Mouse (Mus musculus) embryonic facial prominence, embryonic 14.5 days (tissue): ENCODE measurements around the gene Brsk1. TPM values are rescaled to one million over a fixed set of nuclear protein-coding genes. Genes with fewer than 3 reads are reported as not detected.

Experiments
- ATAC-seq: fragments of 200-750 bp; cut with Nextera tagmentation; 2 replicates; pipeline ENCODE4 v1.8.0; 2017; ENCODE audit warnings: low read depth, moderate number of reproducible peaks, moderate TSS enrichment
- DNase-seq: peaks from one replicate; pipeline ENCODE4 v3.0.0-alpha.2; 2015; ENCODE audit warnings: low spot score
- H3K27ac ChIP-seq: fragments of 300-500 bp; sonication (generic); replicated peaks from 2 replicates; pipeline ENCODE4 v1.5.1; 2014; ENCODE audit warnings: low read depth, mild to moderate bottlenecking, low read length, moderate library complexity
- H3K27me3 ChIP-seq: fragments of 300-500 bp; sonication (generic); replicated peaks from 2 replicates; pipeline ENCODE4 v1.6.1; 2014; ENCODE audit warnings: low read length; ENCODE audit not compliant: control insufficient read depth, insufficient read depth
- H3K36me3 ChIP-seq: fragments of 300-500 bp; sonication (generic); 2 replicates; pipeline ENCODE4 v1.6.1; 2014; ENCODE audit warnings: low read length, mixed read lengths; ENCODE audit not compliant: control insufficient read depth, insufficient read depth
- H3K4me1 ChIP-seq: fragments of 300-500 bp; sonication (generic); 2 replicates; pipeline ENCODE4 v1.6.1; 2014; ENCODE audit warnings: antibody characterized with exemption, low read length; ENCODE audit not compliant: control insufficient read depth, insufficient read depth
- H3K4me2 ChIP-seq: fragments of 300-500 bp; sonication (generic); 2 replicates; pipeline ENCODE4 v1.6.1; 2014; ENCODE audit warnings: low read depth, mild to moderate bottlenecking, low read length, moderate library complexity, mixed read lengths
- H3K4me3 ChIP-seq: fragments of 300-500 bp; sonication (generic); 2 replicates; pipeline ENCODE4 v1.5.1; 2014; ENCODE audit warnings: low read depth, mild to moderate bottlenecking, low read length
- H3K9ac ChIP-seq: fragments of 300-500 bp; sonication (generic); 2 replicates; pipeline ENCODE4 v1.6.1; 2014; ENCODE audit warnings: low read depth, mild to moderate bottlenecking, low read length, moderate library complexity, mixed read lengths
- H3K9me3 ChIP-seq: fragments of 300-500 bp; sonication (generic); 2 replicates; pipeline ENCODE4 v1.6.1; 2016; ENCODE audit warnings: low read length; ENCODE audit not compliant: control insufficient read depth
- WGBS: fragments of 180-500 bp; shearing (Covaris S2); extraction: QIAGEN DNeasy Blood & Tissue Kit; methylation state at CpG from one replicate; pipeline ENCODE4 v1.1.7; 2014; 5-methylcytosine and 5-hydroxymethylcytosine counted together
- polyA plus RNA-seq: library from polyadenylated mRNA; unstranded; fragments of >200 nt; fragmentation: Nextera tagmentation; extraction: Ambion mirVana; gene quantifications from 2 replicates; pipeline ENCODE4 v1.2.1, GENCODE M21; 2014

Brsk1 gene
- polyA plus RNA-seq, 1 experiment from 2014 or later = 1.6 TPM

DNA sequence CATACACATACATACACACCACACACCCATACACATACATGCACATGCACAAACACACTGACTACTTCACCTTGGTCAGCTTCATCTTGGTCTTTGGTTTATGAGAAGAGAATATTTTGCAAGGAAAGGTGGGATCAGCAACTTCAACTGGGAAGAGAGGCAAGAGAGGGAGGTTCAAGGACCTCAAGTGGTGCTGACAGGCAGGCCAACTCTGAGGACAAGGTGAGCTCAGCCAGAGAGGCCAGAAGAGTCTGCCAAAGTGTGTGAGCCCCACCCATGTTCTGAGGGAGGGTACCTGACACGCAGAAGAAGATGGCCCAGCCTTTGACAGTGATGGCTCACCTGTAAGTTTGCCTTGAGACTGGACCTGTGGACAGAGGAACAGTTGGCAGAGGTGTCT lies 69.3 kb downstream of the Brsk1 start:
- H3K36me3 ChIP-seq = no peaks in the 10 kb centered on the region
- no peak for ATAC-seq
- WGBS = 44% methylated on average over 1 of the region's 1 CpGs
- H3K4me1 ChIP-seq = no peaks in the 10 kb centered on the region
- no peak overlapping the region for H3K9ac ChIP-seq
- no peak overlapping the region for H3K27ac ChIP-seq
- DNase-seq = no peak
- no peak overlapping the region for H3K4me2 ChIP-seq
- no peaks in the 10 kb centered on the region for H3K27me3 ChIP-seq
- H3K9me3 ChIP-seq = no peaks in the 10 kb centered on the region
- no peak overlapping the region for H3K4me3 ChIP-seq

DNA sequence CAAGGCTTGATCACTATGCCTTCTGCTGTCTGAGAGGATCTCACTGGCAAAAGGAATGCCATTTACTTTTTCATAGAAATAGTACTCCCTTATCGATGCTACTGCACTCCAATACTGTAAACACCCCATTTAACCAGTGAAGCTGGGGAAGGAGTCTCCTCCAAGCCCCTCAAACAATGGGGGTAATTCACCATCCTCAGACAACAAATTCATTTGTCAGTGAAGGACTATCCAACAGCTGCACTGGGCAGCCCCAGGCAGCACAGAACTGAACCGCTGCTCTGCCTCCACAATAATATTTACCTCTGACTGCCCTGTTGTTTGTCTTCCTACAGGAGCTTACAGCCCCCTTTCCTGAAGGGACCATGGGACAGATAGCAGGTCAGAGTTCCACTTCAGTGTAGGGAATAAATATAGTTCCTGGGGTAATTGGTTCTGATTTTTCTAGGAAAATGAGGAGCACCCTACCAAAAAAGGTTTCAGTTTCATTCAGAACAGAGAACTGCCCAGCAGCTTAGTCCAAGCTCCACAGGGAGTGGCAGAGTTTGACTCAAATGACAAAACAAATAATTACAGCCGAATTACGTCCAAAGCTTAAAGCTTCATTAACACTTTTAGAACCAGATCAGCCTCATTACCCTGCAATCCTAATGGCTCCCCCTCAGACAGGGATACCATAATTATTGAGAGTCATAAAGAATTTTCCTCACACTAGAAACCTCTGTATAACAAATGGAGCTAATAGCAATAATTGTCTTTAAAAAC lies 74.7 kb downstream of the Brsk1 start:
- Histone ChIP-seq H3K9me3 (no peaks in the 10 kb centered on the region), H3K9ac (no peak overlapping the region), H3K4me2 (no peak overlapping the region), H3K4me1 (peaks cover 5% of the 10 kb centered on the region; the same call in 1 of the 2 replicates), H3K27me3 (no peaks in the 10 kb centered on the region), H3K36me3 (no peaks in the 10 kb centered on the region), H3K4me3 (no peak overlapping the region), H3K27ac (no peak overlapping the region)
- DNase-seq (no peak), ATAC-seq (no peak)
- WGBS = 11% methylated on average over 4 of the region's 4 CpGs

Other genes starting within 250 kb of the Brsk1 start
- gene Rdh13, start 245.0 kb upstream of the Brsk1 start, polyA plus RNA-seq = 21.6 and 23.9 TPM in 2 replicates
- gene Eps8l1, start 229.9 kb upstream of the Brsk1 start, polyA plus RNA-seq = 4.9 and 8.0 TPM in 2 replicates
- 49.2 and 50.8 TPM in 2 replicates for gene Ppp1r12c, start 188.9 kb upstream of the Brsk1 start, polyA plus RNA-seq
- 405 and 459 TPM in 2 replicates for gene Tnnt1, start 174.2 kb upstream of the Brsk1 start, polyA plus RNA-seq
- gene Tnni3, start 166.4 kb upstream of the Brsk1 start, polyA plus RNA-seq = 2.6 and 3.4 TPM in 2 replicates
- gene Dnaaf3, start 158.2 kb upstream of the Brsk1 start, polyA plus RNA-seq = 1.2 and 1.4 TPM in 2 replicates
- 5.8 and 8.1 TPM in 2 replicates for gene Syt5, start 143.1 kb upstream of the Brsk1 start, polyA plus RNA-seq
- gene Ptprh, start 86.6 kb upstream of the Brsk1 start, polyA plus RNA-seq = not detected in 2 replicates
- 1.0 and 1.2 TPM in 2 replicates for gene Tmem86b, start 59.2 kb upstream of the Brsk1 start, polyA plus RNA-seq
- 7.1 and 7.7 TPM in 2 replicates for gene Ppp6r1, start 31.6 kb upstream of the Brsk1 start, polyA plus RNA-seq
- 77.5 and 77.7 TPM in 2 replicates for gene Hspbp1, start 5.5 kb upstream of the Brsk1 start, polyA plus RNA-seq
- gene Tmem150b, start 34.6 kb downstream of the Brsk1 start, polyA plus RNA-seq = 0.11 TPM in 1 of 2 replicates, not detected in the other
- 41.5 and 50.6 TPM in 2 replicates for gene Kmt5c, start 49.5 kb downstream of the Brsk1 start, polyA plus RNA-seq
- 36.4 and 39.6 TPM in 2 replicates for gene Cox6b2, start 62.5 kb downstream of the Brsk1 start, polyA plus RNA-seq
- gene Fam71e2, start 80.7 kb downstream of the Brsk1 start, polyA plus RNA-seq = not detected in 2 replicates
- 0.13 TPM in 1 of 2 replicates, not detected in the other for gene Il11, start 92.3 kb downstream of the Brsk1 start, polyA plus RNA-seq
- not detected in 2 replicates for gene Tmem190, start 92.3 kb downstream of the Brsk1 start, polyA plus RNA-seq
- 5.5 and 6.6 TPM in 2 replicates for gene Tmem238, start 99.1 kb downstream of the Brsk1 start, polyA plus RNA-seq
- 275 and 300 TPM in 2 replicates for gene Rpl28, start 102.3 kb downstream of the Brsk1 start, polyA plus RNA-seq
- 347 and 359 TPM in 2 replicates for gene Ube2s, start 122.0 kb downstream of the Brsk1 start, polyA plus RNA-seq
- 0.68 and 0.76 TPM in 2 replicates for gene Shisa7, start 154.1 kb downstream of the Brsk1 start, polyA plus RNA-seq
- gene Isoc2b, start 179.7 kb downstream of the Brsk1 start, polyA plus RNA-seq = 6.5 and 7.0 TPM in 2 replicates
- gene Isoc2a, start 186.5 kb downstream of the Brsk1 start, polyA plus RNA-seq = 1.3 and 1.6 TPM in 2 replicates
- 0.35 TPM in 1 of 2 replicates, not detected in the other for gene Gm36210, start 215.9 kb downstream of the Brsk1 start, polyA plus RNA-seq
- gene Zfp628, start 224.6 kb downstream of the Brsk1 start, polyA plus RNA-seq = 3.7 and 4.0 TPM in 2 replicates
- gene Nat14, start 231.4 kb downstream of the Brsk1 start, polyA plus RNA-seq = 1.9 and 2.6 TPM in 2 replicates
- gene Ssc5d, start 235.2 kb downstream of the Brsk1 start, polyA plus RNA-seq = 8.1 and 8.7 TPM in 2 replicates